Mouse (Mus musculus): ENCODE measurements around the gene Tulp2. TPM values are rescaled to one million over a fixed set of nuclear protein-coding genes. Genes with fewer than 3 reads are reported as not detected.
A peak's percentile ranks its signal among the peaks of the same experiment; 100 is the strongest.
"Not testable (repeated sequence)": the region's sequence is repeated elsewhere in the genome, so short reads cannot be mapped to it uniquely, and the experiment has no call there.

The Tulp2 gene
- total RNA-seq, 2 experiments from 2014 or later: not detected

GRCm38 (mm10) chr7:45486761-45487415, 5.2 kb downstream of the Tulp2 start, which contains the start of gene Gm45808:
Gene Gm45808, minus strand, starts transcription at chr7:45486811.
- ATAC-seq (ENCODE audit: poor library complexity, severe bottlenecking): no peak

DNA sequence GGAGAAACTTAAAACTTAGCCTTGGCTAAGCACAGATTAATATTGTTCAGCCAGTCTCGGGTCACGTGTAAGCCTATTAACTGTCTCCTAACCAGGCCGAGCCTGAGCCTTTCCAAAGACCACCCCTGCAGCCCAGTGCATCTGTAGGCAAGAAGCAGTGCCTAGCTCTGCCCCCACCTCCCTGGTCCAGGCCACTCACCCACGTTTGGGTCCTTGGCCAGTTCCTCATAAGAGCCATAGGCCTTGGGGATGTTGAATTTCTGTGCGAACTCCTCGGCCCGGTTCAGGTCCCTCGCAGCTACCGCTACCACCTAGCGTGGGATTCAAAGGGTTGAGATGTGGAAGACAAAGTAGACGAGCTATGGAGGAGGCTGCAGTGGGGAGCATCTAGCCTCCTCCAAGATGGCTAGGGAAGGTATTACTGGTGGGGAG, 6.2 kb downstream of the Tulp2 start:
- ATAC-seq (ENCODE audit: poor library complexity, severe bottlenecking): no peak

GRCm38 (mm10) chr7:45488293-45489204, 6.9 kb downstream of the Tulp2 start, which contains the start of gene Dhdh:
Gene Dhdh, minus strand, starts transcription at chr7:45488805.
- peak; percentile 99 for ATAC-seq (ENCODE audit: poor library complexity, severe bottlenecking)

DNA sequence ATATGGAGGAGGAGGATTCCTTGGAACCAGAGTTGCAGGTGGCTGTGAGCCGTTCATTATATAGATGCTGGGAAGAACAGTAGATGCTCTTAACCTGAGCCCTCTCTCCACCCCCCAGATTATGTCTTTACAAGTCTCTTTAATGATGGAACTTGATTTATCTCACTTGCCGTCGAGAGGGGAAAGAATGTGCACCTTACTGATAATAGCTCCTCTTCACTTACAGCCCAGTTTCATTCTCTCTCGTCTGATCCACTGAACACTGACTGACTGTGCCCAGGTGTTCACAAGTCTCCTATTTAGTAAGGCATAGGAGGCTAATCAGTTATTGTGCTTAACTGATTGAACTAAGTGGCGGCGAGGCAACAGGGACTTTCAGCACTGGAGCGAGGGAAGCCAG, 7.9 kb downstream of the Tulp2 start:
- no peak for ATAC-seq (ENCODE audit: poor library complexity, severe bottlenecking)

- ATAC-seq (ENCODE audit: poor library complexity, severe bottlenecking): no peak
Observed at GRCm38 (mm10) chr7:45490822-45491221, 9.1 kb downstream of the Tulp2 start.

- no peak for ATAC-seq (ENCODE audit: poor library complexity, severe bottlenecking)
Observed at GRCm38 (mm10) chr7:45491264-45491663, 9.6 kb downstream of the Tulp2 start.

DNA sequence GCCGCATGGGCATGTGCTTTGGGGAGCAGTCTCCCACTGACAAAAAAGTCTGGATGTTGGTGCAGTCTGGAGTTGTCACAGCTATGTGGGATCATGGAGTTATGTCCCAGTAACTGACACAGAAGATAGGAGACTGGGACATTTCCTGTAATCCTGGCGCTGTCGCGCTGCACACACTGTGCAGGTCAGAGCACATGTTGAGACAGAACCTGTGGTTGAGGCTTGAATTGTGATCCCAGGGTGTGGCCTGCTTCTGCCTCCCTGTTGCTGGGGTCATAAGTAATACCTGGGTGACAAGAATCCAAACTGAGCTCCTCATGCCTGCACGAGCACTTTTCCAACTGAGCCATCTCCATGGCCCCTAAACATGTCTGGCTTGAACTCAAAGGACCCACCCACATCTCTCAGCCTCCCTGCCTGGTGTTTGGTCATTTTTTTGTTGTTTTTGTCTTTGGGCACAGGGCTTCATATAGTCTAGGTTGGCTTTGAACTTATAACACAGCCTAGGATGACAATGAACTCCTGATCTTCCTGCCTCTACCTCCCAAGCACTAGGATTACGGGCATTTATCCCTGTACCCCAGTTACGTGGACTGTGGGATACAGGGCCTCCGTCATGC, 10.7 kb downstream of the Tulp2 start:
- ATAC-seq (ENCODE audit: poor library complexity, severe bottlenecking): no peak

- no peak for ATAC-seq (ENCODE audit: poor library complexity, severe bottlenecking)
Observed at GRCm38 (mm10) chr7:45492951-45493350, 11.3 kb downstream of the Tulp2 start.

GRCm38 (mm10) chr7:45494548-45494947, 12.9 kb downstream of the Tulp2 start:
- no peak for ATAC-seq (ENCODE audit: poor library complexity, severe bottlenecking)

- ATAC-seq (ENCODE audit: poor library complexity, severe bottlenecking): no peak
Observed at GRCm38 (mm10) chr7:45498427-45498826, 16.8 kb downstream of the Tulp2 start.

- ATAC-seq (ENCODE audit: poor library complexity, severe bottlenecking): no peak
Observed at GRCm38 (mm10) chr7:45507583-45507982, 25.9 kb downstream of the Tulp2 start.

- peak; percentile 20; the same call in 1 of the 2 replicates for ATAC-seq (ENCODE audit: poor library complexity, severe bottlenecking)
Observed at GRCm38 (mm10) chr7:45508561-45508960, 26.9 kb downstream of the Tulp2 start.

- ATAC-seq (ENCODE audit: poor library complexity, severe bottlenecking): 0 out of 2 replicates have a peak, but pooled peaks have one; percentile 4
Observed at GRCm38 (mm10) chr7:45509181-45509882, 27.7 kb downstream of the Tulp2 start.

DNA sequence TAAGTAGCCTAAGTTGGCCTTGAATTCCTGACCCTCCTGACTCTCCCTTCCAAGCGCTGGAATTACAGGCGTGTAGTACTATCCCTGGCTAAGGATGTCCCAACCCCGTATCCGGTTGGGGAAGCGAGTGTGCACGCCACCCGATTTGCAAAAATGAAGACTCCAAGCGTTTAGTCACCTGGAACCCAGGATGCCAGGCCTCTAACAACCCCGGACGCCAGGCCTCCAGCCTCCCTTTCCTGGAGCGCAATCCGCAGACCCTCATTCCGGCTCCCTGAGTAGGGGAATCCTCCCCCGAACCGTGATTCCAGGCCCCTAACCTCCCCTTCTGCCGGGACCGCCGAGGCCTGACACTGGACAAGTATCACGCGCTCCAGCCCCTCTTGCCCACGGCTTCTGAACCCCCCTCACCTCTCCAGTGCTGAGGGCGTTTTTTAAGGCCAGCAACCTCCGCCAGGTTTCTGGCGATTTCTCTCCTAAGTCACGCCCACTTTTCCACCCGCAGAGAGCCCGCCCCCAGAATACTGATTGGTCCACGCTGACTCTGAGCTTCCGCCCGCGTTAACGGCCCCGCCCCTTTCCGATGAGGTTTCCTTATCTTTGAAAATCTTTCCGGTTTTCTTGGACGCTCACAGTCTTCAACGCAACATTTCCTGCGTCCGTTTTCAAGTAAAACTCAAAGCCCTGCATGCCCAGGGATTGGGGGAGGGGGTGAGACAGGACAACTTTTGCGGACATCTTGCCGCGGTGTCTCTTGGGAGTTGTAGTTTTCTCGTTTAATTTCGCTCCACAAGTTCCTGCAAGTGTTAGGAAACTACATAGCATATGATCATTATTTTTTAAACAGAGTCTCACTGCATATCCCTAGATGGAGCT, 28.5 kb downstream of the Tulp2 start, which contains the start of gene Nucb1:
Nucb1 (minus strand) TSS at position 495 of the 876 bp plus-strand sequence.
- ATAC-seq (ENCODE audit: poor library complexity, severe bottlenecking): peak; percentile 95

- no peak for ATAC-seq (ENCODE audit: poor library complexity, severe bottlenecking)
Observed at GRCm38 (mm10) chr7:45514411-45514810, 32.7 kb downstream of the Tulp2 start.

DNA sequence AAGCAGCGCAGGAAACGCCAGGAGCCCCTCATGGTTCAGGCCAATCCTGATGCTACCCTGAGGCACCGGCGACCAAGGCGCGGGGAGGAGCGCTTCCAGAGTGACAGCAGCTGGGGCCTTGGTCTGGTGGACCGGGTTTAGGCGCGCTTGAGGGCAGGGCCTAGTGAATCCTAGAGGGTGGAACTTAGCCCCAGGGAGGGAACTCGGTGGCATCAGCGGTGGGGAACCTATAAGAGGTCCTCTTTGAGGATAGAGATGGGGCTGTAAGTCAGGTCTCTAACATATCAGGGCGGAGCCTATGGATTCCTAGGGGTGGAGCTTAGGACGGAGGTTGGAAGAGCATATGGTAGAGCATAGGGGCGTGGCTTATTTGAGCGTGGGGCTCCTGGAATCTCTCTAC, 33.8 kb downstream of the Tulp2 start:
- ATAC-seq (ENCODE audit: poor library complexity, severe bottlenecking): no peak

DNA sequence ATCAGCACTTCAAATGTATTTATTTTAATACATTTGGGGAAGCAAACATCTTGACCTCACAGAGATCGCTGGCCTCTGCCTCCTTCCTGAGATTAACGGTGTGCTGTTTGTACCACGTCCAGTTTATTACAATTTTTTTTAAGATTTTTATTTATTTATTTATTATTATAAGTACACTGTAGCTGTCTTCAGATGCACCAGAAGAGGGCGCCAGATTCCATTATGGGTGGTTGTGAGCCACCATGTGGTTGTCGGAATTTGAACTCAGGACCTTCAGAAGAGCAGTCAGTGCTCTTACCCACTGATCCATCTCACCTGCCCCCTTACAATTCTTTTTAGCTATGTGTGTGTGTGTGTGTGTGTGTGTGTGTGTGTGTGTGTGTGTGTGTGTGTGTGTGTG, 35.2 kb downstream of the Tulp2 start:
- ATAC-seq (ENCODE audit: poor library complexity, severe bottlenecking): not testable (repeated sequence)

DNA sequence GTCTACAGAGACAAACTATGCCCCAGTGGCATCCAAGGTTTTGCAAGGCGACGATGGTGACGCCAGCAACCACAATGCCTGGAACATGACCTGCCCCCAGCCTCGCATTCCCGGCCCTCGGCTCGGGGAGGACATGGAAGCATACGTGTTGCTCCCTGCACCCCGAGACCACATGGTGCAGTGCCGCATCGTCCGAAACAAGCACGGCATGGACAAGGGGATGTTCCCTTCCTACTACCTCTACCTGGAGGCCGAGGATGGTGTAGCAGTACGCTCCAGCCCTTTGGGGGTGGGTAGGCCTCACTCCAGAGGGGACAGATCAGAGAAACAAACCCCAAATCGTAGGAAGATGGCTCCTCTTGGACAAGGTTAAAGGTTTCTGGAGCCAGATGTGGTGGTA, 36.9 kb downstream of the Tulp2 start:
- ATAC-seq (ENCODE audit: poor library complexity, severe bottlenecking): no peak

- no peak for ATAC-seq (ENCODE audit: poor library complexity, severe bottlenecking)
Observed at GRCm38 (mm10) chr7:45519345-45520120, 37.9 kb downstream of the Tulp2 start.

Measured in megakaryocyte, adult 5-6 weeks (primary cell).